Mouse (Mus musculus) embryonic facial prominence, embryonic 13.5 days (tissue): ENCODE measurements around the gene Large2. TPM values are rescaled to one million over a fixed set of nuclear protein-coding genes. Genes with fewer than 3 reads are reported as not detected.
A peak's percentile ranks its signal among the peaks of the same experiment; 100 is the strongest.
"Not testable (repeated sequence)": the region's sequence is repeated elsewhere in the genome, so short reads cannot be mapped to it uniquely, and the experiment has no call there.

Experiments
- ATAC-seq: fragments of 200-750 bp; cut with Nextera tagmentation; 2 replicates; pipeline ENCODE4 v1.8.0; 2017; ENCODE audit warnings: low read depth; ENCODE audit not compliant: insufficient number of reproducible peaks, insufficient read depth, low FRiP score, low TSS enrichment
- H3K27ac ChIP-seq: fragments of 300-500 bp; sonication (generic); 2 replicates; pipeline ENCODE4 v1.5.1; 2015; ENCODE audit warnings: moderate library complexity, mild to moderate bottlenecking, inconsistent platforms
- H3K27me3 ChIP-seq: fragments of 300-500 bp; sonication (generic); 2 replicates; pipeline ENCODE4 v1.6.1; 2015; ENCODE audit warnings: mild to moderate bottlenecking, inconsistent platforms
- H3K36me3 ChIP-seq: fragments of 300-500 bp; sonication (generic); 2 replicates; pipeline ENCODE4 v1.6.1; 2015; ENCODE audit warnings: mild to moderate bottlenecking, inconsistent platforms
- H3K4me1 ChIP-seq: fragments of 300-500 bp; sonication (generic); 2 replicates; pipeline ENCODE4 v1.6.1; 2015; ENCODE audit warnings: inconsistent platforms
- H3K4me2 ChIP-seq: fragments of 300-500 bp; sonication (generic); 2 replicates; pipeline ENCODE4 v1.6.1; 2015; ENCODE audit warnings: moderate library complexity, mild to moderate bottlenecking, inconsistent platforms
- H3K4me3 ChIP-seq: fragments of 300-500 bp; sonication (generic); 2 replicates; pipeline ENCODE4 v1.5.1; 2015; ENCODE audit warnings: mild to moderate bottlenecking, inconsistent platforms
- H3K9ac ChIP-seq: fragments of 300-500 bp; sonication (generic); 2 replicates; pipeline ENCODE4 v1.6.1; 2015; ENCODE audit warnings: mild to moderate bottlenecking, inconsistent platforms
- H3K9me3 ChIP-seq: fragments of 300-500 bp; sonication (generic); 2 replicates; pipeline ENCODE4 v1.6.1; 2016; ENCODE audit warnings: inconsistent platforms
- WGBS: fragments of 180-500 bp; shearing (Covaris S2); methylation state at CpG from one replicate; pipeline ENCODE4 v1.1.7; 2015; ENCODE audit warnings: mixed read lengths; 5-methylcytosine and 5-hydroxymethylcytosine counted together
- polyA plus RNA-seq: library from polyadenylated mRNA; unstranded; fragments of >200 nt; fragmentation: Nextera tagmentation; extraction: Ambion mirVana; gene quantifications from 2 replicates; pipeline ENCODE4 v1.2.1, GENCODE M21; 2015

Large2 gene
- polyA plus RNA-seq, 1 experiment from 2014 or later = 16.9 TPM

GRCm38 (mm10) chr2:92402591-92403326 is 28.1 kb upstream of the Large2 start:
- Histone ChIP-seq H3K27ac (no peak overlapping the region), H3K27me3 (peaks cover 17% of the 10 kb centered on the region), H3K9ac (no peak overlapping the region), H3K4me3 (no peak overlapping the region), H3K4me1 (peaks cover 9% of the 10 kb centered on the region; the same call in 1 of the 2 replicates), H3K36me3 (peaks cover 42% of the 10 kb centered on the region), H3K9me3 (no peaks in the 10 kb centered on the region), H3K4me2 (no peak overlapping the region)
- WGBS = 74% methylated on average over 4 of the region's 4 CpGs
- ATAC-seq = no peak

GRCm38 (mm10) chr2:92401091-92401561 is 26.5 kb upstream of the Large2 start, which contains the start of gene Mapk8ip1:
Mapk8ip1 (minus strand) TSS chr2:92401263.
- H3K27me3 ChIP-seq = peaks cover 17% of the 10 kb centered on the region
- 0 out of 2 replicates have a peak, but pooled peaks have one; percentile 60 for ATAC-seq
- WGBS = 1% methylated on average over 40 of the region's 59 CpGs

GRCm38 (mm10) chr2:92400682-92401081 is 26.0 kb upstream of the Large2 start:
- peaks cover 17% of the 10 kb centered on the region for H3K27me3 ChIP-seq
- H3K9me3 ChIP-seq = no peaks in the 10 kb centered on the region
- H3K9ac ChIP-seq = peak overlapping the region; percentile 76
- no peak for ATAC-seq
- peaks cover 9% of the 10 kb centered on the region; the same call in 1 of the 2 replicates for H3K4me1 ChIP-seq
- no peak overlapping the region for H3K27ac ChIP-seq
- 2% methylated on average over 22 of the region's 22 CpGs for WGBS
- H3K4me2 ChIP-seq = peak overlapping the region; percentile 90
- peak overlapping the region; percentile 64 for H3K4me3 ChIP-seq
- peaks cover 23% of the 10 kb centered on the region for H3K36me3 ChIP-seq

More at GRCm38 (mm10) chr2:92401091-92401561, 26.5 kb upstream of the Large2 start, which contains the start of gene Mapk8ip1:
- H3K4me3 ChIP-seq = peak within 1 kb of the TSS; percentile 64
- no peaks in the 10 kb centered on the region for H3K9me3 ChIP-seq
- H3K4me2 ChIP-seq = peak within 1 kb of the TSS; percentile 90
- peaks cover 9% of the 10 kb centered on the region; the same call in 1 of the 2 replicates for H3K4me1 ChIP-seq
- peak within 1 kb of the TSS; percentile 76 for H3K9ac ChIP-seq
- peaks cover 27% of the 10 kb centered on the region for H3K36me3 ChIP-seq
- H3K27ac ChIP-seq = no peak within 1 kb of the TSS

- not testable (repeated sequence) for H3K4me1 ChIP-seq, H3K4me2 ChIP-seq, H3K9ac ChIP-seq, H3K4me3 ChIP-seq, H3K9me3 ChIP-seq, H3K27ac ChIP-seq, ATAC-seq
- Histone ChIP-seq H3K36me3 (peaks cover 15% of the 10 kb centered on the region), H3K27me3 (peaks cover 17% of the 10 kb centered on the region)
- 73% methylated on average over 3 of the region's 4 CpGs for WGBS
These were observed 25.2 kb upstream of the Large2 start for GRCm38 (mm10) chr2:92399877-92400276.

- 77% methylated on average over 1 of the region's 1 CpGs for WGBS
- Histone ChIP-seq H3K4me3 (no peak overlapping the region), H3K4me2 (no peak overlapping the region), H3K27ac (no peak overlapping the region), H3K36me3 (no peaks in the 10 kb centered on the region), H3K9ac (no peak overlapping the region), H3K4me1 (peaks cover 15% of the 10 kb centered on the region), H3K9me3 (no peaks in the 10 kb centered on the region), H3K27me3 (peaks cover 17% of the 10 kb centered on the region)
- no peak for ATAC-seq
These were observed 22.8 kb upstream of the Large2 start for GRCm38 (mm10) chr2:92397436-92397835.

GRCm38 (mm10) chr2:92395535-92395934 is 20.9 kb upstream of the Large2 start:
- Histone ChIP-seq H3K4me1 (peaks cover 23% of the 10 kb centered on the region), H3K4me3 (no peak overlapping the region), H3K9ac (no peak overlapping the region), H3K27ac (no peak overlapping the region), H3K9me3 (no peaks in the 10 kb centered on the region), H3K36me3 (no peaks in the 10 kb centered on the region), H3K27me3 (peaks cover 7% of the 10 kb centered on the region), H3K4me2 (no peak overlapping the region)
- ATAC-seq = no peak
- 83% methylated on average over 3 of the region's 3 CpGs for WGBS

- peak overlapping the region; percentile 66 for H3K4me2 ChIP-seq
- peak overlapping the region; percentile 71 for H3K9ac ChIP-seq
- no peaks in the 10 kb centered on the region for H3K27me3 ChIP-seq
- peak overlapping the region; percentile 74 for H3K27ac ChIP-seq
- peak overlapping the region; percentile 40 for H3K4me3 ChIP-seq
- no peaks in the 10 kb centered on the region for H3K9me3 ChIP-seq
- ATAC-seq = no peak
- peaks cover 47% of the 10 kb centered on the region for H3K4me1 ChIP-seq
- H3K36me3 ChIP-seq = no peaks in the 10 kb centered on the region
- 2% methylated on average over 26 of the region's 26 CpGs for WGBS
These were observed 17.9 kb upstream of the Large2 start for GRCm38 (mm10) chr2:92392318-92393264.

- Histone ChIP-seq H3K9me3 (no peaks in the 10 kb centered on the region), H3K9ac (peak overlapping the region; percentile 71), H3K4me2 (peak overlapping the region; percentile 66), H3K36me3 (peaks cover 5% of the 10 kb centered on the region), H3K27me3 (no peaks in the 10 kb centered on the region), H3K4me1 (peaks cover 49% of the 10 kb centered on the region), H3K4me3 (peak overlapping the region; percentile 40), H3K27ac (peak overlapping the region; percentile 74)
- no peak for ATAC-seq
- WGBS = 27% methylated on average over 11 of the region's 11 CpGs
These were observed 17.1 kb upstream of the Large2 start for GRCm38 (mm10) chr2:92391703-92392317.

GRCm38 (mm10) chr2:92391116-92391515 is 16.4 kb upstream of the Large2 start:
- Histone ChIP-seq H3K4me1 (peaks cover 49% of the 10 kb centered on the region), H3K4me2 (no peak overlapping the region), H3K4me3 (no peak overlapping the region), H3K27ac (no peak overlapping the region), H3K9me3 (no peaks in the 10 kb centered on the region), H3K36me3 (peaks cover 12% of the 10 kb centered on the region), H3K27me3 (no peaks in the 10 kb centered on the region), H3K9ac (no peak overlapping the region)
- no peak for ATAC-seq
- WGBS = 88% methylated on average over 8 of the region's 8 CpGs

GRCm38 (mm10) chr2:92390206-92390930 is 15.7 kb upstream of the Large2 start:
- no peak for ATAC-seq
- Histone ChIP-seq H3K9ac (no peak overlapping the region), H3K9me3 (no peaks in the 10 kb centered on the region), H3K27ac (peak overlapping the region; percentile 89; the same call in 1 of the 2 replicates), H3K36me3 (peaks cover 19% of the 10 kb centered on the region), H3K27me3 (no peaks in the 10 kb centered on the region), H3K4me3 (0 out of 2 replicates have a peak overlapping the region, but pooled peaks have one; percentile 75), H3K4me1 (peaks cover 49% of the 10 kb centered on the region), H3K4me2 (peak overlapping the region; percentile 89; the same call in 1 of the 2 replicates)
- 80% methylated on average over 6 of the region's 6 CpGs for WGBS
